Mouse (Mus musculus) forebrain, embryonic 13.5 days (tissue): ENCODE measurements around the gene Klhdc8b. TPM values are rescaled to one million over a fixed set of nuclear protein-coding genes. Genes with fewer than 3 reads are reported as not detected.

Experiments
- ATAC-seq: fragments of 200-750 bp; cut with Nextera tagmentation; 2 replicates; pipeline ENCODE4 v1.8.0; 2017
- H3K27ac ChIP-seq: fragments of 300-500 bp; sonication (generic); 2 replicates; pipeline ENCODE4 v1.5.1; 2015; ENCODE audit warnings: inconsistent platforms, mild to moderate bottlenecking, moderate library complexity
- H3K27me3 ChIP-seq: fragments of 300-500 bp; sonication (generic); 2 replicates; pipeline ENCODE4 v1.6.1; 2015; ENCODE audit warnings: mild to moderate bottlenecking, inconsistent platforms
- H3K36me3 ChIP-seq: fragments of 300-500 bp; sonication (generic); 2 replicates; pipeline ENCODE4 v1.6.1; 2015; ENCODE audit warnings: mild to moderate bottlenecking, inconsistent platforms; ENCODE audit not compliant: poor library complexity, severe bottlenecking
- H3K4me1 ChIP-seq: fragments of 300-500 bp; sonication (generic); 2 replicates; pipeline ENCODE4 v1.6.1; 2015; ENCODE audit warnings: inconsistent platforms
- H3K4me2 ChIP-seq: fragments of 300-500 bp; sonication (generic); 2 replicates; pipeline ENCODE4 v1.6.1; 2015; ENCODE audit warnings: inconsistent platforms, mild to moderate bottlenecking, moderate library complexity
- H3K4me3 ChIP-seq: fragments of 300-500 bp; sonication (generic); 2 replicates; pipeline ENCODE4 v1.5.1; 2015; ENCODE audit warnings: mild to moderate bottlenecking, inconsistent platforms
- H3K9ac ChIP-seq: fragments of 300-500 bp; sonication (generic); 2 replicates; pipeline ENCODE4 v1.6.1; 2015; ENCODE audit warnings: mild to moderate bottlenecking, inconsistent platforms
- H3K9me3 ChIP-seq: fragments of 300-500 bp; sonication (generic); replicated peaks from 2 replicates; pipeline ENCODE4 v1.6.1; 2016; ENCODE audit warnings: inconsistent platforms
- WGBS: fragments of 180-500 bp; shearing (Covaris S2); methylation state at CpG from one replicate; pipeline ENCODE4 v1.1.7; 2015; 5-methylcytosine and 5-hydroxymethylcytosine counted together
- polyA plus RNA-seq: library from polyadenylated mRNA; unstranded; fragments of >200 nt; fragmentation: Nextera tagmentation; extraction: Ambion mirVana; gene quantifications from 2 replicates; pipeline ENCODE4 v1.2.1, GENCODE M21; 2015

The Klhdc8b gene
- polyA plus RNA-seq, 1 experiment from 2014 or later: 54.1 TPM

DNA sequence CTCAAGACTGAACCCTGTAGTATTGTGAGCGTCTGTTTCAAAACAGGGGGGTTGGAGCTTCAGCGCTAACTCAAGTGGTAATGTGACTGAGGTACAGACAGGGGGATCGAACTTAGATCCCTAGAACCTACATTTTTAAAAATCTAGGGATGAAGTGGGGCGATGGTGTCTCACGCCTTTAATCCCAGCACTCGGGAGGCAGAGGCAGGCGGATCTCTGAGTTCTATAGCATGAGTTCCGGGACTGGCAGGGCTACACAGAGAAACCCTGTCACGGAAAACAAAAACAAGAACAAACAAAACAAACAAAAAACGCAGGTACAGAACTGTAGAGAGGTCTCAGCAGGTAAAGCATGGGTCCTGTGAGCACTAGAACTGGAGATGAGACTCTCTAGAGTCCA, 4.4 kb downstream of the Klhdc8b start:
- Histone ChIP-seq H3K27ac (no peak overlapping the region), H3K4me2 (no peak overlapping the region), H3K27me3 (no peaks in the 10 kb centered on the region), H3K36me3 (no peaks in the 10 kb centered on the region), H3K4me1 (peaks cover 35% of the 10 kb centered on the region), H3K9ac (no peak overlapping the region), H3K4me3 (no peak overlapping the region), H3K9me3 (no peaks in the 10 kb centered on the region)
- WGBS: 86% methylated on average over 10 of the region's 10 CpGs
- ATAC-seq: no peak

- no peaks in the 10 kb centered on the region for H3K27me3 ChIP-seq
- H3K36me3 ChIP-seq: no peaks in the 10 kb centered on the region
- no peak overlapping the region for H3K9ac ChIP-seq
- ATAC-seq: no peak
- peaks cover 35% of the 10 kb centered on the region for H3K4me1 ChIP-seq
- H3K27ac ChIP-seq: no peak overlapping the region
- WGBS: 78% methylated on average over 12 of the region's 12 CpGs
- H3K4me3 ChIP-seq: no peak overlapping the region
- no peaks in the 10 kb centered on the region for H3K9me3 ChIP-seq
- no peak overlapping the region for H3K4me2 ChIP-seq
Observed at GRCm38 (mm10) chr9:108455747-108456571, 5.4 kb downstream of the Klhdc8b start.

- Histone ChIP-seq H3K27me3 (no peaks in the 10 kb centered on the region), H3K4me1 (peaks cover 45% of the 10 kb centered on the region), H3K9me3 (no peaks in the 10 kb centered on the region), H3K4me3 (no peak overlapping the region), H3K9ac (no peak overlapping the region), H3K27ac (no peak overlapping the region), H3K36me3 (no peaks in the 10 kb centered on the region), H3K4me2 (no peak overlapping the region)
- no peak for ATAC-seq
- WGBS: 85% methylated on average over 6 of the region's 6 CpGs
Observed at GRCm38 (mm10) chr9:108454429-108454828, 7.0 kb downstream of the Klhdc8b start.

DNA sequence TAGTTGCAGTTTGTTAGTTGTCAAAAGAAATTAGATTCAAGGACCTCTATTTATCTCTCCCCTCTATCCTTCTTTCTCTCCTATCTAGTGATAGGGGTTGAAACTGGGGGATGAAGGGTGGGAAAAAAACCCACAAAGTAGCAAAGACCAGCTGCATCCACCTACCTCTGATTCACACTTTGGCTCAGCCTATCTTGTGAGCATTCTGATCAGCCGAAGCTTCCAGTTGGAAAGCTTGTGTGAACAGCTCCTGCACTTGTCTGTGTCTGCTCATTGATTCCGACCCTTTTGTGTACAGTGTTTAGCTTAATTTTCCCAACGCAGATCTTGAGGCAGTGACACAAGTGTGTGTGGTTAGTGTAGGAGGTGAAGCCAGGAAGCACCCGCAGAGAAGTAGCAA, 7.9 kb downstream of the Klhdc8b start:
- H3K4me3 ChIP-seq: no peak overlapping the region
- no peaks in the 10 kb centered on the region for H3K9me3 ChIP-seq
- H3K27ac ChIP-seq: peak overlapping the region; percentile 96
- peak overlapping the region; percentile 27; the same call in 1 of the 2 replicates for H3K9ac ChIP-seq
- H3K4me2 ChIP-seq: peak overlapping the region; percentile 85; the same call in 1 of the 2 replicates
- H3K4me1 ChIP-seq: peaks cover 52% of the 10 kb centered on the region
- no peaks in the 10 kb centered on the region for H3K27me3 ChIP-seq
- ATAC-seq: no peak
- H3K36me3 ChIP-seq: peaks cover 7% of the 10 kb centered on the region
- WGBS: 83% methylated on average over 4 of the region's 4 CpGs

DNA sequence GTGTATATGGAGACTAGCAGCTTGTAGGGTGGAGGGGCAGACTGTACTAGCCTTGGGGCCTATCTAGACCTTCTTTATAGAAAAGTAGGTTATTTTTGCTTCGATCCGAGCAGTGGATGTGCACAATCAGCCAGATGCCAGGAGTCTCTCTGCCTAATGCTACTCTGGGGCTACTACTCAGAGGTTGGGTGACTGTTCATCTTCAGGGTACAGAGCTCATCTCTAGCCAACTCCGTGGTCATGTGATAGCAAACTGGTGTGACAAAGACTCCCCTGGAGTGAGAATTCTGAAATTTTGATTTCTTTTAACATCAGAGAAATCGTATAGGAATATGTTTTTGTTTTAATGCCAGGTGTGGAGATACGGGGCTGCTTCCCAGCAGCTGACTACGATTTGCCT, 8.5 kb downstream of the Klhdc8b start:
- H3K9me3 ChIP-seq: no peaks in the 10 kb centered on the region
- ATAC-seq: no peak; the same call in 1 of the 2 replicates
- peaks cover 52% of the 10 kb centered on the region for H3K4me1 ChIP-seq
- H3K27me3 ChIP-seq: no peaks in the 10 kb centered on the region
- H3K4me3 ChIP-seq: peak overlapping the region; percentile 62
- H3K9ac ChIP-seq: peak overlapping the region; percentile 81
- 43% methylated on average over 6 of the region's 6 CpGs for WGBS
- H3K27ac ChIP-seq: peak overlapping the region; percentile 96
- H3K36me3 ChIP-seq: peaks cover 12% of the 10 kb centered on the region
- peak overlapping the region; percentile 85 for H3K4me2 ChIP-seq

- H3K36me3 ChIP-seq: peaks cover 17% of the 10 kb centered on the region
- H3K9ac ChIP-seq: peak overlapping the region; percentile 81
- no peaks in the 10 kb centered on the region for H3K9me3 ChIP-seq
- ATAC-seq: peak; percentile 79
- H3K4me2 ChIP-seq: peak overlapping the region; percentile 85
- H3K4me1 ChIP-seq: peaks cover 52% of the 10 kb centered on the region
- peak overlapping the region; percentile 96 for H3K27ac ChIP-seq
- H3K27me3 ChIP-seq: no peaks in the 10 kb centered on the region
- peak overlapping the region; percentile 62 for H3K4me3 ChIP-seq
- under 1% methylated on average over 40 of the region's 40 CpGs for WGBS
Observed at GRCm38 (mm10) chr9:108452291-108452906, 9.0 kb downstream of the Klhdc8b start.

GRCm38 (mm10) chr9:108451519-108452160, 9.7 kb downstream of the Klhdc8b start:
- ATAC-seq: no peak
- 47% methylated on average over 6 of the region's 6 CpGs for WGBS
- no peaks in the 10 kb centered on the region for H3K27me3 ChIP-seq
- peak overlapping the region; percentile 81 for H3K9ac ChIP-seq
- H3K27ac ChIP-seq: peak overlapping the region; percentile 96
- H3K36me3 ChIP-seq: peaks cover 20% of the 10 kb centered on the region
- no peaks in the 10 kb centered on the region for H3K9me3 ChIP-seq
- H3K4me3 ChIP-seq: peak overlapping the region; percentile 62
- H3K4me1 ChIP-seq: peaks cover 52% of the 10 kb centered on the region
- peak overlapping the region; percentile 85 for H3K4me2 ChIP-seq

GRCm38 (mm10) chr9:108451170-108451493, 10.2 kb downstream of the Klhdc8b start:
- Histone ChIP-seq H3K4me1 (peaks cover 52% of the 10 kb centered on the region), H3K27ac (peak overlapping the region; percentile 96), H3K27me3 (no peaks in the 10 kb centered on the region), H3K4me3 (peak overlapping the region; percentile 62), H3K4me2 (peak overlapping the region; percentile 85), H3K9ac (peak overlapping the region; percentile 81), H3K9me3 (no peaks in the 10 kb centered on the region), H3K36me3 (peaks cover 20% of the 10 kb centered on the region)
- WGBS: 79% methylated on average over 6 of the region's 6 CpGs
- ATAC-seq: no peak

DNA sequence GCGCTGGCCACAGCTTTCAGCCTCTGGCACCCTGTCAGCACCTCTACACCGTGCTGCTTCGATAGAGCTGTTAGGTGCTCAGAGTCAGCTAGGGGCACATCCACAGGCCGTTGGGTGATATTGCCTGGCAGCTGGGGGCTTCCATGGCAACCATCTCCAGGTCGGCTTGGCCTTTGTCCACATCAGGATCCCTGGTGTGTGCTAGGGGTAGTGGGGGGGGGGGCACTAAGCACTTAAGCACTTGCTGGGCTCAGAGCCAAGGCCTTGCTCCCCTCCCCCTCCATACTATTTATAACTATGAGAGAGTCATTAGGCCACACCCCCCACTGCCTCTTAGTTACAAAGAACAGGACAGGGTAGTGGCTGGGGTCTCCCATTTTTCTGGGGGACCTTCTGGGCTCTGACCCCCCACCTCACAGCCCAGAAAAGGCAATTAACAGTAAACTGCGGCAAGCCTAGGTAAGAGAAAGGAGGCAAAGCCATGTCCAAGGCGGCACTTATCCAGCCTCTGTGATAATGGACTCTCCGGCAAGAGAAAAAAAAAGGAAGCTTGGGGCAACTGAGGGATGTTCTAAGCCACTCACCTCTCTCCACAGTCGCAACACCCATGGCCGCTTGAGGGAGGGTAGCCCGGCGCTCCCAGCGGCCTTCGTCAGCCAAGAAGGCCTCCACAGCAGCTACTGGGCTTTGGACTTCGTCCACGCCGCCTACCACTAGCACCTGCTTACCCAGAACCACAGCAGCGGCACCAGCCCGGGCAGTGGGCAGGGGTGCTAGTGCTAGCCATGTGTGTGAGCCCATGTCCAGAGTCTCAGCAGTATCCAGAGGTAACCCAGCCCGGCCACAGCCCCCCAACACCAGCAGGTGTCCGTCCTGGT, 10.8 kb downstream of the Klhdc8b start:
- Histone ChIP-seq H3K9ac (peak overlapping the region; percentile 81), H3K4me3 (peak overlapping the region; percentile 62), H3K4me2 (peak overlapping the region; percentile 85), H3K27me3 (no peaks in the 10 kb centered on the region), H3K4me1 (peaks cover 52% of the 10 kb centered on the region), H3K27ac (peak overlapping the region; percentile 96), H3K9me3 (no peaks in the 10 kb centered on the region), H3K36me3 (peaks cover 20% of the 10 kb centered on the region)
- 45% methylated on average over 21 of the region's 21 CpGs for WGBS
- ATAC-seq: peak; percentile 52; the same call in 1 of the 2 replicates

DNA sequence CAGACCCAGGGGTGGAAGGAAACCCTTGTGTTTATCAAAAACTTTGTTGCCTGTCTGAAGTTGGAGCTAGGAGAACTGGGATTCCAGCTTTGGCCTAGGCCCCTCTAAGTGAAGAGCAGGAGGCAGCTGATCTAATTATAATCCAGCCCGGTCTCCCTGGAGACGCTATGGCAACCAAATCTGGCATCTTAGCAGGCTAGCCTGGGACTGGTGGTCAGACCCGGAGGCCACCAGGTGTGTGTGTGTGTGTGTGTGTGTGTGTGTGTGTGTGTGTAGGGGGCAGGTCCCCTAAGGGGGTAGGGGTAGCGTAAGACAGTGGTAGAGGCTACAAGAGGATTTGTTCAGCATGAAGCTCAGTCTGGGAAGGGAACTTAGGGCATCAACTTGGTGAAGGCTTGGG, 11.5 kb downstream of the Klhdc8b start:
- Histone ChIP-seq H3K9me3 (no peaks in the 10 kb centered on the region), H3K4me2 (peak overlapping the region; percentile 85), H3K36me3 (peaks cover 20% of the 10 kb centered on the region), H3K27me3 (no peaks in the 10 kb centered on the region), H3K9ac (peak overlapping the region; percentile 81), H3K4me1 (peaks cover 52% of the 10 kb centered on the region), H3K27ac (peak overlapping the region; percentile 96), H3K4me3 (peak overlapping the region; percentile 62)
- ATAC-seq: peak; percentile 70
- 15% methylated on average over 4 of the region's 4 CpGs for WGBS

DNA sequence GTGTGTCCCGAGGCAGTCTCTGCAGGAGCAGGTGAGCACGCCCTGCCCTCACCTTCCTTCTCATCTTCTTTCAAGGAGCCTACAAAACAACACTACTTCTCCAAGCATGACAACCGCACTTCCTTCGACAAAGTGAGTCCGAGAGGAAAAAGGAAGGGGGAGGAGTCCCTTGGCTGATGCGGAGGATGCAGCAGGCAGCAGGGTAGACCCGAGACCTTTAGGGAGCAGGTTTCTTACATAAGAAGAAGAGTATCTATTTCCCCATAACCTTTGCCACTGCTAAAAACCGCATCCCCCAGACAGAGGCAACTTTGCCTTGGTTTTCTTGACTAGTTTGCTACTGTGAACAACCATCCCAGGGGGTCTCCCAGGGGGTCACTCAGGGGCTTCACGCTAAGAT, 16.3 kb downstream of the Klhdc8b start:
- Histone ChIP-seq H3K27ac (no peak overlapping the region), H3K4me3 (no peak overlapping the region), H3K36me3 (peaks cover 20% of the 10 kb centered on the region), H3K27me3 (no peaks in the 10 kb centered on the region), H3K4me2 (no peak overlapping the region), H3K4me1 (peaks cover 15% of the 10 kb centered on the region), H3K9me3 (no peaks in the 10 kb centered on the region), H3K9ac (no peak overlapping the region)
- whole genome bisulfite sequencing: 73% methylated on average over 9 of the region's 9 CpGs
- no peak for ATAC-seq
